Mouse (Mus musculus) heart, postnatal 36 days (tissue): ENCODE data around the gene Mgme1. TPM values are rescaled to one million over a fixed set of nuclear protein-coding genes. Genes with fewer than 3 reads are reported as not detected.
A peak's percentile ranks its signal among the peaks of the same experiment; 100 is the strongest.

ENCODE experiments used
- DNase-seq, 2 experiments: peaks; one replicate each; pipeline ENCODE4 v3.0.0; 2021 to 2022
- intact Hi-C: fragments of 180-260 bp; cut with DNase I; formaldehyde crosslinking; loops from one replicate; pipeline ENCODE4 v1.15.1; 2025
- total RNA-seq, 2 experiments: library from RNA; stranded (reverse); gene quantifications; 2 replicates each; pipeline ENCODE4 v1.2.3; 2021

The Mgme1 gene
- total RNA-seq, 2 experiments from 2014 or later = 12.4 to 14.4 TPM

DNA sequence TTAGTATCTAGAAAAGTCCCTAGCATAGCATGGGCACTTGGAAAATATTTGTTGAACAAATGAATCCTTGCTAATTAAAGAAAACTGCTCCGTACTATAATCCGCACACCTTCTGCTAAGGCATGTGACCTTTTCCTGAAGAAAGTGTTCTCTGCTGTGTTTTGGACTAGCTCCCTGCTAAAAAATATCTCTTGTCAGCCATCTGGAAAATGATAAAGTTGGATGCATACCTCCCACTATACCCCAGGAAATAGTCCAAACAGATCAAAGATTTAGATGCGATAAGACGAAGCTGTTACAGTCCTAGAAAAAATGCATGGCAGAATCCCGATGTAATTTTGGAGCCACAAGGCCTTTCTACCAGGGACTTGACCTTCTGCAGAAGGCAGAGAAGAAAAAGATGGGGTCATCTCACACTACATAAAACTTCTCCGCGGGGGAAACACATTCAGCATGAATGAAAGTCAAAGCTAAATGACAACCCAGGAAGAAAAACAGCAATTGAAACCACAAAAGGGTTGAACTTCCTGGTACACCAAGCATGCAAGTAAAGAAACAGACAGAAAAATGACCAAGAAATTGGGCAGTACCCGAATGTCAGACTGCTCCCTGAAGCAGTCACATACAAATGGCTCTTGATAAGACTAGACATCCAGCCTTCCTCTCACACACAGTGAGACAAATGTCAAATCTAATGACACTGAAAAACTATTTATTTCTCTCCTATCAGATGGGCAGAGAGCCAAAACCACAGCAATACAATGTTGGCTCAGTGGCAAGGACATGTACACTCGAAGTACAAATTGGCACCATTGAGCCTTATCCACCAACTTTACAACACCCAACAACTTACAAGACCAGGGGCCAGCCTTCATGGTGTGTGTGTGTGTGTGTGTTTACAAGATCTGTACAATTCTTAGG, 29.5 kb downstream of the Mgme1 start:
- intact Hi-C loops = no loop called here
- DNase-seq = no peak

DNA sequence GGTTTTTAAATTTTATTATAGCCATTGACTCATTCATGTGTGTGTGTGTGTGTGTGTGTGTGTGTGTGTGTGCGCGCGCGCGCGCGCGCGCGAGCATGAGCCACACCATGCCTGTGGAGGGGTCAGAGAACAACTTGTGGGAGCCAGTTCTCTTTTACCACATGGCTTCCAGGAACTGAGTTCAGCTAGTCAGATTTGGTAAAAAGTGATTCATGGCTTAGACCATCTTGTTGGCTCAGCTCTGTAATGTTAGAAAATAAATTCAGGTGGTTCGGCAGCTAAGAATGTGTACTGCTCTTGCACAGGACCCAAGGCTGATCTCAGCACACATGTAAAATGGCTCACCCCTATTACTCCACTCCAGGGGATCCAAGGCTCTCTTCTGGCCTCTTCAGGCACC, 30.6 kb downstream of the Mgme1 start:
- intact Hi-C loops = no loop called here
- no peak for DNase-seq

DNA sequence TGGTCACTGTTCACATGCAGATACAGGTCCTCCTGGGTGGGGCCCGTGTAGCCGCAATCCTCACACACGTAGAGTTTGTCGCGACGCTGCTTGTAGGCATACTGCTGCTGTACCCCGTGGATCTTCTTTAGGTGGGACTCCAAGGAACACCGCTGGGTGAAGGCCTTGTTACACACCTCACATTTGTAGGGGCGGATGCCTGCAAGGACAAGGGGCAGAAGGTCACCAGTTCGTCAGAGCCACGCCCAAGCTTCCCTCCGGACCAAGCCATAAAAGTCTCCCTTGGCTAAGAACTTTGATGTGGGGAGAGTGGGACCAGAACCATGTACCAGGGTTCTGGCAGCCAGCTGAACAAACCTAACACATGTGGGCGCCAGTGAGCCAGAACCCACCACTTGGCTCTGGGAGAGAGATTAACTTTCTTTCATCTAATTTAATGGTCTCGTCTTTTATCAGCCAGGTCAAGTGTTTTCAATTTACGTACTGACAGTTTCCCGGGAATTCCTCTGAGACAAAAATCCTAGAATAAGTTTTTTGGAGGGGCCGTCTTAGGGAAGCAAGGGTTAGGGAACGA, 35.3 kb downstream of the Mgme1 start:
- intact Hi-C loops = loop anchor here (5.0 kb wide), 1 partner anchor 146 kb away; no protein-coding TSS in a partner anchor
- no peak for DNase-seq

DNA sequence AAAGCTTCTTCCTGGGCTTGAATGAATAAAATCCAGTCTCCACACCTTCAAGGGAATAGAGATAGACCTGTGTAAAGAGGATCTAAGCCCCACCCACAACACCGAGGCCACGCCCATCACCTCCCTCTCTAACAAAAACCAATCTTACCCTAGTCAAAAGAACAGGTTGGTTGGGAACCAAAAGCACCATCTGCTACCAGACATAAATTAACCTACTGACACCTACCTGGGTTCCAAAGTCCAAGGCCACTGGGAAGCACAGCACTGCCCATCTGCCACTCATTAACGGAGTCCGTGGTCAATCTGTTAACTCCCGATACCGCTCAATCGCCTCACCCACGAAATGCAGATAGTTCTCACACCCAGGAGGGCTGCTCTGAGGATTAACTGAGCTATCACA, 38.1 kb downstream of the Mgme1 start:
- intact Hi-C loops = loop anchor here (5.0 kb wide), 1 partner anchor 144 kb away; no protein-coding TSS in a partner anchor
- DNase-seq = no peak

DNA sequence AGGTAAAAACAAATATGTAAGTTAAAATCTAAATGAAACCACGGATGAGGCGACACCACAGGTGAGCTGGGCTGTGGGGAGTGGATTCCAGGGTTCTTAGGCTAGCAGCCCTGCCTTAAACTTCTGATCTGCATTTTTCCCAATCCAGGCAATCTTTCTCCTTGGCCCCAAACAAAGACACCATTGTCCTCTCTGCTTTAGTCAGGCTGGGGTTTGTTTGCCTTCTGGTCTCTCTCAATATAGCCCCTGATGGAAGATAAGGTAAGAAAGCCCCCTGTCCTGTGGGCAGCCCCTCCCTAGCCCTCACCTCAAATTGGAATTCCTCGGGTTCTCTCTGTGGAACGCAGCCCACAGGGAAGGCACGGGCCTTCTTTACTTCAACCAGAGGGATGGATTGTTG, 39.8 kb downstream of the Mgme1 start:
- intact Hi-C loops = no loop called here

DNA sequence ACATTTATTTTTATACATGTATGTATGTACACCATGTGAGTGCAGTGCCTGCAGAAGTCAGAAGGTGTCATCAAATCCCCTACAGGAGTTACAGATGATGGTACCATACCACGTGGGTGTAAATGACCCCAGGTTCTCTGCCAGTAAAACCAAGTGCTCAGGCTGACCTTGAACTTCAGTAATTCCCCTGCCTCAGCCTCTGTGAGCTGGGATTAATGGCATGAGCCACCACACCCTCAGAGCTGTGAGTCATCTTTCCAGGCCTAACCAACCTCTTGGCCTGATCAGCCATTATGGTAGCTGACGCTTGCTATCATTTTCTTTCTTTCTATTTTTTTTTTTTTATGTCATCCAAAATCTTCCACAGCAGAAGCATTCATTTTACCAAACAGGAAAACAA, 40.9 kb downstream of the Mgme1 start:
- intact Hi-C loops = no loop called here
- DNase-seq = no peak

More for the DNA sequence above, 39.8 kb downstream of the Mgme1 start:
- no peak for DNase-seq

DNA sequence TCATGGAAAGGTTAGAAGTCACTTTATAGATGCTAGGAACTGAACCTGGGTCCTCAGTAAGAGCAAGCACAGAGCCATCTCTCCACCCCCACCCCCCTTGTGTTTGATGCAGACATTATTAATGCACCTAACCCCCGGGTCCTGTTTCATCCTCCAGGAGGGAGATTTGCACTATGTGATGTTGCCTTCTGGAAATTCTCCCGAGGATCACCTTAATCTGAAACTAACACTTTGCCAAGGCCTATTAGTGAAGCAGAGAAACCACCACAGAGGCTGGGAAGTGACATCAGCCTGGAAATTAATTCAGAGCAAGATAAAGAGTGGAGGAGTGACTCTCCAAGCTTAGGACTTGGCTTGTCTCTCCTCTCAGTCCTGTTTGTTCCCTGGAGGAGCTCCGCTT, 53.8 kb downstream of the Mgme1 start:
- no peak for DNase-seq
- intact Hi-C loops = no loop called here

DNA sequence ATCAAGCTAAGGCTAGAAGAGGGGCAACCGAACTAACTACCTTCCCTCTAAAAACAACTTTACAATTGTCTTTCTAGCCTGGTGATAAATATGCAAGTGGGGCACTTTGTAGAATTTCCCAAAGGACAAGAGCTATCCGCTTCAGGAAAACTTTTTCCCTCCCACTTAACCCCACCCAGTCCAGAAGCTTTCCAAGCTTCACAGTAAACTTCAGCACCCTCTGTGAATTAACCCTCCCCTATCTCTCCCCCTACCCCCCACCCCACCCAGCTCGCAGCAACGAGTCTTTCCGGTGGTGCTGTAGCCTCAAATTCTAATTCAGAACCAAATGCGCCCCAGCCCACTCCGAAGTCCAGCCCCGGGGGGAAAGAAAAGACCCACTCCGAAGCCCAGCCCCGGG, 59.0 kb downstream of the Mgme1 start:
- no peak for DNase-seq
- intact Hi-C loops = no loop called here

DNA sequence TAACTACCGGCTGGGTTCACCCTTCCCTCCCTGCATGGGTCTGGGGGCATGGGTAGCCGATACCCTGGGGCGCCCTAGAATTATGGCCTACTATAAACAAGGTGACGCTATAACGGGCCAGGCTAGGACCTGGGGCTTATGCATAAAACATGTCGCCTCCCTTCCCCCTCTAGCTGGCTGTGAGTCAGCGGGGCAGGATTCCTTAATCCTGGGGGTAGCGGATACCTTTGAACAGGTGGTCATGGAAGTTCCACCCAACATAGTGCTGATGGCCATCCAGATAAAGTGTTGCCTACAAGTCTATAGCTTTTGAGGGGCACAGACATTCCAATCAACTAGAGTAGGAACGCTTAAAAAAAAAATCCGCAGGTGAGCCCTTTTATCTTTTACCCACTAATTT, 59.5 kb downstream of the Mgme1 start:
- no peak for DNase-seq
- intact Hi-C loops = no loop called here

DNA sequence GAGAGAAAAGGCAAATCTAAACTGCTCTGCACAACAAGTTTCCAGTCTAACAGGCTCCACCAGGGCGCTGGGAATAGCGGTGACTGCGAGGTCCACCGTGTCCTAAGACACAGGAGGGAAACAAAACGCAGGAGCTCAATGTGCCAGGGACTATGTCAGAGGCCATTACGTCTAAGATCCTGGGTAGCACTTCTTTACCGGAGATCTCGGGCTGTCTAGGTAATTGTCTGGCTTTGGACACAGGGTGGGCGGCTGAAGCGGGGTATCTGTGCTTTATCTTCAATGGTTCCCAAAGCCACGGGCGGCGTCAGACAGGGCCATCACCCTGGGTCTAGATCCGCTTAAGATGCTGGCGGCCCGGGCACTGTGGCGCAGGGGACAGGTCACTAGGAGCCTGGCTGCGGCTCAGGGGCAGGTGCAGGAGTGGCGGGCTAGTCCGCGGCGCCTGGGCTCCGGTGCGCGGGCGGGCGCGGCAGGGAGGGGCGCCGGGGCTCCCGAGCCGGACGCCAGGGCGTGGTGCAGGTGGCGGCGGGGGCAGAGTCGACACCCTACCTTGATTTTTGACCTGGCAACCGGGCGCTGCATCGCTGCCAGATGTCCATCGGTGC, 60.0 kb downstream of the Mgme1 start:
- intact Hi-C loops = no loop called here
- DNase-seq = peak in 1 of 2 experiments; percentile 14

Other genes with a start within 250 kb of the Mgme1 start
- not detected for gene Banf2, start 237.6 kb upstream of the Mgme1 start, total RNA-seq
- 10 to 100 TPM; 54.1 to 57.4 TPM for gene Snx5, start 243 bp downstream of the Mgme1 start, total RNA-seq
- not detected for gene Ovol2, start 61.5 kb downstream of the Mgme1 start, total RNA-seq
- 10 to 100 TPM; 22.6 to 23.3 TPM for gene Kat14, start 98.3 kb downstream of the Mgme1 start, total RNA-seq
- gene Pet117, start 98.3 kb downstream of the Mgme1 start, total RNA-seq = 10 to 100 TPM in 1 of 2 experiments, 1 to 10 TPM in 1; 9.1 to 10.9 TPM